Mouse (Mus musculus): Measurements from ENCODE around the gene Nt5c2.

Nt5c2 gene

DNA sequence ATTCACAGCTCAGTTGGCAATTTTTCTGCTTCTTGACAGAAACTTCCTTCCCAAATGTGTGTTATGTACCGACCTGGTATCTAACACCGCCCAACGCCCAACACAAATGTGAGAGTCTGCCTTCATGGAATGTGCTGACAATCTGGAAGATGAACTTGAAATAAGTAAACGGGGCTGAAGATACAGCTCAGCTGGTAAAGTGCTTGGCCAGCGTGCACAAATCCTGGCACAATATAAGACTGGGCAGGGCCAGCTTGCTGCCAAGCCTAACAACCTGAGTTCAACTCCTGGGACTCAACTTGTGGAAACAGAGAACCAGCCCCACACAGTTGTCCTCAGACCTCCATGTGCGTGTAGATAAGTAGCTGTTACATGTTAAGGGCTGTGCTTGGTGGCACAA, 48.6 kb downstream of the Nt5c2 start:
- no peak for DNase-seq (ENCODE audit: low spot score)

DNA sequence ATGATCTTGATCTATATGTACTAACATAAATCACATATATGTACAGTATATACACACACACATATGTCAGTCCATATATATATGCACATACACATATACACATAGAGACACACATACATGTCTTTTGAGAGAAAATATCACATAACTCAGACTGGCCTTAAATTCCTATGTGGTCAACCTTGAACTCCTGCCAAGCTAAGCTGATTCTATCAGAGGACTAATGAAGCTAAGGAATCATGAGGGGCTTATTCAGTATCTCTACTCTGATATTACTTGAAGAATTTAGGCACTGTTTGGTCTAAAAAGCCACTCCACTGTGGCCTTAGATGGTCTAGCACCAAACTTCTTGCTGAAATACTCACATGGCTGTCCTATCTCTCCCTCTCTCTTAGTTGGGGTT, 49.5 kb downstream of the Nt5c2 start:
- no peak for DNase-seq (ENCODE audit: low spot score)

DNA sequence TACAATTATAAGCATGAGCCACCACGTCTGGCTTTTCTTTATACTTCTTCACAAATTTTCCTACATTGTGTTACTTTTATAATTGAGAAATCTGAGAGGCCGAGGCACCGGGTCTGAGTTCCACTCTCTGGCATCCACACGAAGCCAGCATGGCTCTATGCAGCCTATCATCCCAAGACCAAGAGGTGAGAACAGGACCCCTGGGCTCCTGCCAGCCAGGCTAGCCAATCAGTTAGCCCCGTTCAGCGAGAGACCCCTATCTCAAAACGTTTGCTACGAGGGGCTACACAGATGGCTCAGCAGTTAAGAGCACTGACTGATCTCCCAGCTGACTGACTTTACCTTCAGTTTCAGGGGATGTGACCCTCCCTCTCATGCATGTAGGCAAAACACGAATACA, 50.6 kb downstream of the Nt5c2 start:
- no peak for DNase-seq (ENCODE audit: low spot score)

DNA sequence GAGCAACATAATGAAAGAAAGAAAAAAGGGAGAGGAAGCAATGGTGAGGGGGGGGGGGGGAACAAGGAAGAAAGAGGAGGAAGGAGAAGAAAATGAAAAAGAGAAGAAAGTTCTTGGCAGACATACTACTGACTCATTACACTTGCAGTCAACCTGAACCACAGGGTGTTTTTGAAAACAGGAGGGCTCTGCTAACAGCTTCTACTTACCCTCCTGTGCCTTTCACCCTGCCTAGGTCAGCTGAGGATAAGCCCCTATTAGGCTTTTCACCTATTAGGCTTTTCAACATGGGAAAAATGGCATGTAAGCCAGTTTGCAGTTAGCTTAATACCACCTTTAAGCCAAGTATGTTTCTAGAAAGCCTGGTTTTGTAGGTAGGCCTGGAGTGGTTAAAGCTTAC, 51.5 kb downstream of the Nt5c2 start:
- no peak for DNase-seq (ENCODE audit: low spot score)

DNA sequence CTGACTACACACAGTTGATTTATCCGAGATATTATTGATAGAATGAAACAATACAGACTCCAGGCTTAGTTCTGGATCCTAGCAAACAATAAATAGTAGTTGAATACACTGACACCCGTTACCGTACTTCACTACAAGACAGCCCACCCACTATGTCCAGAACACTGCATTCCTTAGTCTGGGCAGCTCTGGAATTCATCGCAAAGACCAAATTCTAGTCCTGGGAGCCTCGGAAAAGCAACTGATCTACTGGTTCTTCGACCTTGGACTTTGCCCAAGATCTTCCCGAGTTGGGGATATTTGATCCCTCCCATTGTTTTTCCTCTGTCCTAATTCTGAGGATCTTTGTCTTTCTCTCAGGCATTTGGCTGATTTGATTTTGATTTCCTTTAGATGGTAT, 52.1 kb downstream of the Nt5c2 start:
- DNase-seq (ENCODE audit: low spot score): no peak

DNA sequence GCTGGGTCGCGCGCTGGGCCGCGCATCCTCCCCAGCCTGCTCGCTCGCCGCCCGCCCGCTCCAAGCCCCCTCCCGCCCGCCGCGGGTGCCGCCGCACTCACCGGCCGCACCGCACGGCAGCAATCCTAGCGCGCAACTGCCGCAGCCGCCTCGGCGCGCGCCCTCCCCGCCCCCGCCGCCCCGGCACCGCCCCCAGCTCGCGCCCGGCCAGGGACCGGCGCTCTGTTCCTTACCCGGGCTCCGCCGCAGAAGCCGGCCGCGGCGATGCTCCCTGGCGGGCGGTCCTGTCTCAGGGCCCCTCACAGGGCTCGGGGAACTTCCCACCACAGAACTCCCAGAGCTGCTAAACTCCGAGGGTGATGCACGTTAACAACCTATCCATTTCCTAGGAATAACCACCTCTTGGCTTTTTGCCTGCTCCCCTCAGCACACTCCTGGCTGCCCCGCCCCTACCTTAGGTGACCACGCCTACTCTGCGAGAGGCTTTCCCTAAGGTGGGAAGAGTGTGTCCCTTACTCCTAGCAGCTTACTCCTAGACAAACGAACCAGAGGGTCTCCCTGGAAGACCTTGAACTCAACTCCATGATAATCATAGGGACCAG, 52.7 kb downstream of the Nt5c2 start:
- DNase-seq (ENCODE audit: low spot score): peak; percentile 77

DNA sequence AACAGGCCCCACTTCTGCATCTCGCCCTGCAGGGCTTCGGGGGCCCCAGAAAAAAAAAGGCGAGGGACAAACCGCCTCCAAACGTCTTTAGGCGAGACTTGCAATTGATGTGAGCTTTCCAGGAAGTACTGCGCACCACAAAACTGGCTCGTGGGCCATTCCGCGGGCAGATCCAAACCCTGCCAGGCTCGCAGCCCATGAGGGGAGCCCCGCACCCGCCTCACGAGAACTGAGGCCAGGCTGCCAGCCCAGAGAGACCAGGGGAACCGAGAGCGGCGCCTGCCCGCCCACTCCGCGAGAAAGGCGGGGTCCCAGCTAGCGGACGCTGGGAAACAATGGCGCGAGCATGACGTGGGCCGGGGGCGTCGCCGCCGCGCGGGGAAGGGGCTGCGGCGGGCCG, 53.3 kb downstream of the Nt5c2 start:
- DNase-seq (ENCODE audit: low spot score): peak; percentile 86

DNA sequence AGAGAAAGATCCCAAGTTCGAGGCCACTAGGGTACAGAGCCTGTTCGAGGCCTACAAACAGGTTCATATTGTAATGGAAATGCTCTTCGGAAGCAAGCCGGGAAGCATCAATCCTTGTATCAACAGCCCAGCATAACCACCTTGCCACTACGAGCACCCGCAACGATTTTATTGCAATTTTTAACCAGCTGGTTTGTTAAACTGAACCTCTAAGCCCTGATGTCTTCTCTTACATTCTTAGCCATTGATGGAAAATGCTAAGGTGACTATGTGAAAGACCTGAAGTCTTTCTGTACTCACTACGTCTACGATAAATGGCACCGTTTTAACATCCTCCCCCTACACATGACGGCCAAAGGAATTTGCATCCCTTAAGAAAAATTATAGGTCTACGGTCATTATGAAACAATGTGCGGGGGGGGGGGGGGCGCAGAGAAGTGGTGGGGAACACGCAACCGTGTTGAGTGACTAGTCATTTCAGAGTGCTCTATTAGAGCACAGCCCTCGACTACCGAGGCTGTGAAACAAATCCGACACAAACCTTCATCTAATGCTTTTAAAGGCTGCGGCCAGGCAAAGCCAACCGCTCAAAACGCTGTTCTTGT, 53.8 kb downstream of the Nt5c2 start:
- no peak for DNase-seq (ENCODE audit: low spot score)

DNA sequence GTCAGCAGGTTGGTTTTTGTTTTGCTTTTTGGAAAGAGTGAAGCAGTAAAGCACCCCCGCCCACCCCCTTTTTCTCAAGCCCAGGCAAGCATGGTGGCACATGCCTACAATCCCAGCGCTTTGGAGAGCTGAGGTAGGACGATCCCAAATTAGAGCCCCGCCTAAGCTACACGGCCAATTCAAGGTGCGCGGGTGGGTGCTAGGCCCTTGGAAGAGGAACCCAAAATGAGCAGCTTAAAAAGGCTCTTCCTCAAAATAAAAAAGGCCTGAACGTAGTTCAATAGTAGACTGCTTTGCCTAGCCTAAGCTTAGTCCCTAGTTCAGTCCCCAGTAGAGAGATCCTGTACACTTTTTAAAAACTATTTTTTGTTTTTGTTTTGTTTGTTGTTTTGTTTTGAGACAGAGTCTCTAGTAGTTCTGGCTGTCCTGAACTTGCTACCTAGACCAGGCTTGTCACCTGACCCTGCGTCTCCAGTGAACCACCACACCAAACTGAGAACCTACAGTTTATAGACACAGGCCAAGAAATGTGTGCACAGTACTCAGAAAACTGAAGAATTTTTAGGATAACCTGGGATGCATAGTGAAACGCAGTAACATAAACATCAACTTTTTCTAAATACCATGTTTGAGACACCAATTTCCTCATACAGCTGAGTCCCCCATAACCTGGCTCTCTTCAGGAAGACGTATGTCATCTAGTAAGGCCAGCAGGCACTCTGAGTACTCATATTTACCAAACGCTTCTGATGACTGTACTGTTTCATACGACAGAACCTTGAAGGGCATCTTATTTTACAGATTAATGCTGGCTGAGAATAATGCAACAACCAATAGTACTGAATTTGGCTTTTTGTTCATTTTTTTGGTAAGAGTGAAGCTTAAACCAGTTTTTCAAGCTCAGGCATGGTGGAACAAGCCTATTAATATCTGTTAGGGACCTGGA, 54.6 kb downstream of the Nt5c2 start:
- DNase-seq (ENCODE audit: low spot score): no peak

DNA sequence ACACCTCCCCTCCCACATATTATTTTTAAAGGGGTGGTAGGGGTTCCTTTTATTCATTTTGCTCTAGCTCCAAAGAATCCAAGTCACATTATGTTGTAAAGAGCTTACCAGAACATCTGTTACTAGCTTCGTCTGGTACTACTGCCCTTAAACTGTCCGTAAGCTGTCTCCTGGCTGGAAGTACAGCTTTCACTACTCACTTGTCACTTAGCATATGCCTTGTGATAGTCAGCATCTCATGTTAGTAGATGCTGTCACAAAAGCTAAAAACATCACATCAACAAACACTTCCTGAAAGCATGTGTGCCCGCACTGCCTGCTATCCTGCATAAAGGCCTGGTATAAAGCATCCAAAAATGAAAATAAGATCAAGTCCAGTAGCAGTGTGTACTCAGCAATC, 55.4 kb downstream of the Nt5c2 start:
- no peak for DNase-seq (ENCODE audit: low spot score)

DNA sequence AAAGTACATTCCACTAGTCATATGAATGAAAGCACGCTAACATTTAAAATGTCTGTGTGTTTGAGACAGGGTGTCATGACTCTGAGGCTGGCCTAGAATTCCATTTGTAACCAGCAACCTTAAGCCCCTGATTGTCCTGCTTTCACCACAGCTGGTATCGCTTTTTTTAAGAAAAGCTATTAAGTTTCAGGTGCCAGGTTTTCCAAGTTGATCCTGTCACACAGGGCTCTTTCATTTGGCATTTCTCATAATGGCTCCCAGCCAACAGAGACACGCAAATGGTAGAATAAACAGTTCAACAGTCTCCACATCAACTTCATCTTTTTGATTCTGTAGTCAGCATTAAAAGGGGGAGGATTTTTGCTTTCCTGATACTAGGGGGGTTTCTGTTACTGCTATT, 56.4 kb downstream of the Nt5c2 start:
- no peak for DNase-seq (ENCODE audit: low spot score)

DNA sequence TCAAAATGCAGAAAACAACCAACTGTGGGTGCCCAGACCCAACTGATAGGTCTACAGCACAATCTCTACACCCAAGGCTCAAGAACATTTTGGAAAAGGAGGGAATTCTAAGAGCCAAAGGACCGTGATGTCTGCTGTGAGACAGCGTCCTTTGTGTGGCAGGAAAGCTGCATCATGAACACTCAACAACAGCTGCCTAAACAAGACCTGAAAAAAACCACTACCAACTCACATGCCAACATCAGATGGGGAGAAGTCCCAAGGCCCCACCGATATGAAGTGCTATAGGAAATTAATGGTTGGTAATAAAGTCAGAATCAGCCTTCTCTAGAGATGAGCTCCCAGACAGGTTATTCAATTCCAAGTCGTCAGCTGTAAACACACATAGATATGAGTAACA, 57.0 kb downstream of the Nt5c2 start:
- DNase-seq (ENCODE audit: low spot score): no peak

DNA sequence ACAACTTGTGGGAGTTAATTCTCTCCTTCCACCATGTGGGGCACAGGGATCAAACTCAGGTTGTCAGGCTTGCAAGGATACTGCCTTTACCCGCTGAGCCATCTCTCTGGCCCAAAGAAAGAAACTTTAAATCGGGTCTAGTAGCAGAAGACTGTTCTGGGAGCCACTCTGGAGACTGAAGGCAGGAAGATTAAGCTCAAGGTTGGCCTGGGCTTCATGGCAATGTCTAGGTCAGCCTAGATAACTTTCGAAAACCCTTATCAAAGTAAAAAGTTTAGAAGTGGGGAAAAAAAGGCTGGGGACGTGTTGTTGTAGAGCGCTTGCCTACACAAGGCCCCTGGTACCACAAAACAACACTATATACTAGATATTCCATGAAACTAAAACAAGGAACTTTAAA, 58.0 kb downstream of the Nt5c2 start:
- no peak for DNase-seq (ENCODE audit: low spot score)

DNA sequence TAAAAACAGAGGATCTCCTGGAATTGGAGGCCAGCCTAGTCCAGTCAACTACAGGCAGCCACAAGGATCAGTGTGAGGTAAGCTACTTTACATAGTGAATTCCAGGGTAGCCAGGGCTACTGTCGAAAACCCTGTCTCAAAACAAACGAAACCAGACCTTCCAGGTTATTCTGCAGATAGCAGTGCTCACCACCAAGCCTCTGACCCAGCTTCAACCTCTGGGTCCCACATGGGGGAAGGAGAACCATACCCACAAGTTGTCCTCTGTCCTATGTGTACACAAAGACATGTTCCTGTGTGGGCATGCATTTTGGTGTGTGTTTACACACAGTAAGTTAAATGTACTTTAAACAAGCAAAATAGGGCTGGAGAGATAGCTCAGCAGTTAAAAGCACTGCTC, 58.5 kb downstream of the Nt5c2 start:
- no peak for DNase-seq (ENCODE audit: low spot score)

DNA sequence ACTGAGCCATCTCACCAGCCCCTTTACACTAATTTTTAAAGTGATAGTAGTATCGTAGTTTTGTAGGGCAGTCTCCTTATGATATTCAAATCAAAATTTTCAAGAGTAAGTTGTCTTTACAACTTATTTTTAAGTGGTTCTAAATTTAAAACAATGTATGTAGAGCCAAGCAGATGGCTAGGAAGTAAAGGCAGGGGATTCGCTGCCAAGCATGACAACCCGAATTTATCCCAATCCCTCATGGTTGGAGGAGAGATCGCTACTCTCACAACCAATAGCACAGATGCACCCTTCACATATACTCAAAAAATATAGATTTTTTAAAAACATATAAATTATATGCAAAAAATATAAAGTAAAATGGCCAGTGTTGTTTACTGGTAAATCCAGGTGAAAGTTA, 59.3 kb downstream of the Nt5c2 start:
- DNase-seq (ENCODE audit: low spot score): no peak

DNA sequence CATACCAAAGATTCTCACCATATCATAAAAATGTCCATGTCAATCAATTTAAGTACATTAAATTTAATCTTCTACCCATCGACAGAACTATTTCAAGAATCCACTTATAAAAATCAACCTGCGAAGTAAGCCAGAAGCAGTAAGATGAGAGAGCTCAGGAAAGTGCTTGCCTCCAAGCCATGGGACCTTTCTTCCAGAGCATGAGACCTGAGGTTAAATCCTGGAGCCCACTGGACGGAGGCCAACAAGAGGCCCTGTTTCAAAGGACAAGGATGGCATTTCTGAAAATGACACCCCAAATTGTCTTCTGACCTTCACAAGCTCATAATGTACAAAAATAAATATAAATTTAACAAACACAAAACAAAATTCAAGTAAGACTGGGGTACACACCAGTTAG, 61.4 kb downstream of the Nt5c2 start:
- DNase-seq (ENCODE audit: low spot score): no peak

DNA sequence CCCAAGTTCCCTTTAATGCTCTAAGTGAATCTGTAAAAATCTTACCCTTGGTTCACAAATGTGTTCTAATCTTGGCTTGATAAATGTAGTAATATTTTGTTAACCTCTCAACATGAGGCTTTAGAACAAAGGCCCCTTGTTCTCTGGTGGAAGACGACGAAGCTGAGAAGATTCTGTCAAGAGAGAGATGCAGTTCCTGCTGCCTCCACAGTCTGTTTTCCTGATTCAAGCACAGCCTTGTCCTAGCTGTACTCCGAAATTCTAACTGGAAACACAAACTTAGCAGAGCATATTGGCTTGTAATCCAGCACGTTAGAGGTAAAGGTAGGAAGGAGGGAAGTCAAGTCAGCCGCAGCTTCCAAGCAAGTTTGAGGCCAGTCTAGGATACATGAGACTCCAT, 62.0 kb downstream of the Nt5c2 start:
- no peak for DNase-seq (ENCODE audit: low spot score)

DNA sequence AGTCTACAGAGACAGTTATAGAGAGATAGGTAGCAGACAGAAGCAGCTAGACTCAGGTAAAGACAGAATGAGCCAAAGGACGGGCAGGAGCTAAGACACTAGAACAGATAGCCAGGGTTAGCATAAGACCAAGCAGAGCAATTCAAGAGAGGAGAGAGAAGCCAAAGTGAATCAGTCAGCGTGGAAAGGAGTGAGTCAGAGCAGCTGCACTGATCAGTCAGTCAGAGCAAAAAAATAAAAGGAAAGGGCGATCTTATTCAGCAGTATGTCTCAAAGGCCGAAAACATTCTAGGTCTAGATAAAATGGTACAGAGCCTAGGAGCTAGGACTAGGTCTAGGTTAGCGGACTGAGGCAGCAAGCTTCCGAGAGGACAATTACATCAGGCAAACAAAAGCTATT, 70.6 kb downstream of the Nt5c2 start:
- DNase-seq (ENCODE audit: low spot score): no peak

DNA sequence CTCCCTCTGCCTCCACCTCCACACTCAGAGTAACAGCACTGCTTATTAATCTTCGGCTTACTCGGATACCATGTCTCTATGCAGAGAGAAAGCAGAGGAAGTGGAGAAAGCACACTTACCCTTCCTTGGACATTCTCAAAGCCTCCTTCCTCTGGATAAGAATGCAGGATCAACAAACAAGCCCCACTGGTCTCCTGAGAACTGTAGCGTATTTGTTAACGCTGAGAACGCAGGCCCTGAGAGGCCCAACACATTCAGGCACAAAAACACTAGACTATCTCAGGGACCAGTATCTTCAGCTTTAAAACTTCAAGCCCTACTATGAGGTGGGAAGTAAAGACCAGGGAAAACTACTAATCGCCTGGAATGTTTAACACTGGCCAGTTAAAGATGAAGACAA, 77.8 kb downstream of the Nt5c2 start:
- no peak for DNase-seq (ENCODE audit: low spot score)

DNA sequence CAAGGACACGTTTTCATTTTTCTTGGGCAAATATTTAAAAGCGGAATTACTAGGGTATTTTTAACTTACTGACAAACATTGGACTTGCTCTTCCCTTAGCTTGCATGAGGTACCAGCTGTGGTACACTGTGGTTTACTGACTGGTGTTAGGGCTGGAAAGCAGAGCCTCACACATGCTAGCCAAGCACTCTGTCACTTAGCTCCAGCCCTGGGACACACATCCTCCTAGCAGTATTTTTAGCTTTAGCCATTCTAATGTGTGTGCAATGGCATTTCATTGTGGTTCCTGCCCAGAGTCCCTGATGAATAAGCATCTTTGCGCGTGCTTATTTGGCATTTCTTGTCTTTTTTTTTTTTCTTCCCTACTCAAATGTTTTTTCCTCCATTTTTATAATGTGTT, 80.9 kb downstream of the Nt5c2 start:
- DNase-seq (ENCODE audit: low spot score): no peak

DNA sequence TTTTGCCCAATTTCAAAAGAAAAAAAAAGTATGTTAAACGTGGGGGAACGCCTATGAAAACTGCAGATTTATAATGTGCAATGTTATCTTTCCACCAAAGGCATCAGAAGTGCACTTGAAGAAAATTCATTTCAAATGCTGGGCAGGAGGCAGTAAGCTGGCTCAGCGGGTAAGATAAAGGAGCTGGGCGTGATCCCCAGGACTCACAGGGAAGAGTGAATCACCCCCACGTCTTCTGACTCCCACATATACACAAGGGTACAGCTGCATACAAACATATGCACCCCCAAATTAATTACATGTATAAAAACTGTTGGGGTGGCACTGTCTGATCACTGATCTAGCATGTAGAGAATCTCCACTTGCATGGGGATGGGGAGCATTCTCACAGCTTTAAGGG, 82.3 kb downstream of the Nt5c2 start:
- DNase-seq (ENCODE audit: low spot score): no peak

DNA sequence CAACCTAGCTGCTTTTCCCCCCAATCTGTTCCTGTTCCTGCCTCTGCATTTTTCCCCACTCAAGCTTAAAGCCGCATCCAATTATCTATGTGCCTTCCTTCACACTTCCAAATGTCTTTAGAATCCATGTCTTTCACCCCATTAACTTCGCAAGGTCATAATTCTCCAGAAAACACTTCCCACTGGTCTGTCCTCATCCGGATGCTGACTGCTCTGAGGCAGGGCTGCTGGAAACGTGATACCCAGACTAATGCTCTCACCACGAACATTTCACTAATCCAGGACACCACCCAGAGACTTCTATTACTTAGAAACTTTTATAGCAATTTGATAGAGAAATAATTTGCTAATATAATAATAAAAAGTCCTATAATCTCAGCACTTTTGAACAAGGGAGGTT, 84.9 kb downstream of the Nt5c2 start:
- no peak for DNase-seq (ENCODE audit: low spot score)

DNA sequence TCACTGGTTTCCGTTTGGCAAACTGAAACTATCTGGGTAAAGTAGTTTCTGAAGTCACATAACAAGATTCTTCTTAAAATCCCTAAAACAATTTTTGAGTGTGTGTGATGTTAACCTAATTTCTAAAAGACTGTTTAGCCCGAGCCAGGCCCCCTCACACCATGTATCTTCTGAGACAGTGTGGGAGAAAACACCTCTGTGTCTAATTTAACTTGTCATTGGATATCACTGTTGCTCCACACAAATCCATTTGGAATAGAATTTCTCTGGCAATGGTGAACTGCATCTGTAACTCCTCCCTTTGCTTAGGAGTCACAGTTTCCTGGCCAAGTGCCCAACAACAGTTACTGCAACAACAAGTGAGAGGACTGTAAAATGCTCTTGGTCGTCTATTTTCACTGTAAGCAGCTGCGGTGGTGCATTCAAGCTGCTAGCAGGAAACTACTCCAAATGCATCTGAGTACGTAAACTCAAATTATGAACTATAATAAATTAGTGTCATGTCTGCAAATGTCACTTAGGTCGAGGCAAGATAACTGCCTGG, 85.8 kb downstream of the Nt5c2 start:
- DNase-seq (ENCODE audit: low spot score): peak; percentile 80

Data from lung, postnatal 25 days (tissue).